Mouse (Mus musculus) midbrain, embryonic 15.5 days (tissue): ENCODE data around the gene Fam129c. TPM values are rescaled to one million over a fixed set of nuclear protein-coding genes. Genes with fewer than 3 reads are reported as not detected.

Experiments used
- ATAC-seq: fragments of 200-750 bp; cut with Nextera tagmentation; replicated peaks from 2 replicates; pipeline ENCODE4 v1.8.0; 2017; ENCODE audit warnings: moderate TSS enrichment
- H3K27ac ChIP-seq: fragments of 300-500 bp; sonication (generic); 2 replicates; pipeline ENCODE4 v1.5.1; 2015; ENCODE audit warnings: mild to moderate bottlenecking, inconsistent platforms
- H3K27me3 ChIP-seq: fragments of 300-500 bp; sonication (generic); replicated peaks from 2 replicates; pipeline ENCODE4 v1.6.1; 2015; ENCODE audit warnings: inconsistent platforms
- H3K36me3 ChIP-seq: fragments of 300-500 bp; sonication (generic); replicated peaks from 2 replicates; pipeline ENCODE4 v1.6.1; 2015; ENCODE audit warnings: inconsistent platforms
- H3K4me1 ChIP-seq: fragments of 300-500 bp; sonication (generic); 2 replicates; pipeline ENCODE4 v1.6.1; 2015; ENCODE audit warnings: inconsistent platforms
- H3K4me2 ChIP-seq: fragments of 300-500 bp; sonication (generic); 2 replicates; pipeline ENCODE4 v1.6.1; 2015; ENCODE audit warnings: inconsistent platforms, mild to moderate bottlenecking, moderate library complexity
- H3K4me3 ChIP-seq: fragments of 300-500 bp; sonication (generic); 2 replicates; pipeline ENCODE4 v1.5.1; 2015; ENCODE audit warnings: mild to moderate bottlenecking, inconsistent platforms
- H3K9ac ChIP-seq: fragments of 300-500 bp; sonication (generic); 2 replicates; pipeline ENCODE4 v1.6.1; 2015; ENCODE audit warnings: mild to moderate bottlenecking, inconsistent platforms
- H3K9me3 ChIP-seq: fragments of 300-500 bp; sonication (generic); 2 replicates; pipeline ENCODE4 v1.6.1; 2016; ENCODE audit warnings: inconsistent platforms
- WGBS: fragments of 180-500 bp; shearing (Covaris S2); methylation state at CpG from one replicate; pipeline ENCODE4 v1.1.7; 2015; ENCODE audit warnings: mixed read lengths; 5-methylcytosine and 5-hydroxymethylcytosine counted together
- polyA plus RNA-seq: library from polyadenylated mRNA; unstranded; fragments of >200 nt; fragmentation: Nextera tagmentation; extraction: Ambion mirVana; gene quantifications from 2 replicates; pipeline ENCODE4 v1.2.1, GENCODE M21; 2015

The Fam129c gene
- polyA plus RNA-seq, 1 experiment from 2014 or later, result 9.3 TPM

- Histone ChIP-seq H3K4me1 (0 out of 2 replicates have a peak, but pooled peaks cover 4% of the 10 kb centered on the region), H3K9me3 (no peaks in the 10 kb centered on the region), H3K27ac (no peak overlapping the region), H3K4me2 (no peak overlapping the region), H3K9ac (no peak overlapping the region), H3K36me3 (no peaks in the 10 kb centered on the region; the same call in 1 of the 2 replicates), H3K27me3 (no peaks in the 10 kb centered on the region), H3K4me3 (no peak overlapping the region)
- WGBS, result 78% methylated on average over 1 of the region's 1 CpGs
- no peak for ATAC-seq
Measured at GRCm38 (mm10) chr8:71579009-71579408, 18.4 kb upstream of the Fam129c start.

- no peaks in the 10 kb centered on the region for H3K27me3 ChIP-seq
- H3K9me3 ChIP-seq, result no peaks in the 10 kb centered on the region
- H3K4me3 ChIP-seq, result no peak overlapping the region
- 0 out of 2 replicates have a peak, but pooled peaks cover 4% of the 10 kb centered on the region for H3K4me1 ChIP-seq
- ATAC-seq, result no peak
- 77% methylated on average over 14 of the region's 14 CpGs for WGBS
- no peak overlapping the region for H3K27ac ChIP-seq
- H3K4me2 ChIP-seq, result no peak overlapping the region
- H3K9ac ChIP-seq, result no peak overlapping the region
- peaks cover 2% of the 10 kb centered on the region; the same call in 1 of the 2 replicates for H3K36me3 ChIP-seq
Measured at GRCm38 (mm10) chr8:71579476-71579875, 18.0 kb upstream of the Fam129c start.

GRCm38 (mm10) chr8:71580201-71580600 lies 17.2 kb upstream of the Fam129c start:
- Histone ChIP-seq H3K9me3 (no peaks in the 10 kb centered on the region), H3K4me3 (no peak overlapping the region), H3K9ac (no peak overlapping the region), H3K4me2 (no peak overlapping the region), H3K27me3 (no peaks in the 10 kb centered on the region), H3K36me3 (peaks cover 9% of the 10 kb centered on the region), H3K27ac (no peak overlapping the region), H3K4me1 (0 out of 2 replicates have a peak, but pooled peaks cover 4% of the 10 kb centered on the region)
- ATAC-seq, result no peak
- WGBS, result 25% methylated on average over 9 of the region's 9 CpGs

GRCm38 (mm10) chr8:71586891-71587290 lies 10.6 kb upstream of the Fam129c start:
- H3K4me2 ChIP-seq, result no peak overlapping the region
- H3K27me3 ChIP-seq, result no peaks in the 10 kb centered on the region
- H3K27ac ChIP-seq, result no peak overlapping the region
- 87% methylated on average over 2 of the region's 2 CpGs for WGBS
- ATAC-seq, result no peak
- H3K4me1 ChIP-seq, result peaks cover 12% of the 10 kb centered on the region
- no peak overlapping the region for H3K4me3 ChIP-seq
- H3K36me3 ChIP-seq, result peaks cover 19% of the 10 kb centered on the region
- H3K9me3 ChIP-seq, result no peaks in the 10 kb centered on the region
- no peak overlapping the region for H3K9ac ChIP-seq

GRCm38 (mm10) chr8:71588762-71589161 lies 8.7 kb upstream of the Fam129c start:
- H3K36me3 ChIP-seq, result peaks cover 19% of the 10 kb centered on the region
- H3K4me3 ChIP-seq, result no peak overlapping the region
- H3K9ac ChIP-seq, result no peak overlapping the region
- 71% methylated on average over 3 of the region's 3 CpGs for WGBS
- H3K27ac ChIP-seq, result no peak overlapping the region
- no peaks in the 10 kb centered on the region for H3K27me3 ChIP-seq
- no peak for ATAC-seq
- no peak overlapping the region for H3K4me2 ChIP-seq
- H3K9me3 ChIP-seq, result no peaks in the 10 kb centered on the region
- peaks cover 25% of the 10 kb centered on the region for H3K4me1 ChIP-seq

GRCm38 (mm10) chr8:71591017-71591416 lies 6.4 kb upstream of the Fam129c start:
- Histone ChIP-seq H3K27ac (peak overlapping the region; percentile 98), H3K36me3 (peaks cover 2% of the 10 kb centered on the region; the same call in 1 of the 2 replicates), H3K4me2 (peak overlapping the region; percentile 80), H3K4me1 (peaks cover 35% of the 10 kb centered on the region), H3K9me3 (no peaks in the 10 kb centered on the region), H3K27me3 (no peaks in the 10 kb centered on the region), H3K9ac (peak overlapping the region; percentile 75), H3K4me3 (peak overlapping the region; percentile 73)
- WGBS, result 24% methylated on average over 5 of the region's 5 CpGs
- no peak for ATAC-seq

GRCm38 (mm10) chr8:71591471-71592373 lies 5.7 kb upstream of the Fam129c start, which contains the start of gene Pgls:
Gene Pgls, plus strand, starts transcription at chr8:71592176.
- ATAC-seq, result peak; percentile 89
- WGBS, result under 1% methylated on average over 71 of the region's 71 CpGs

GRCm38 (mm10) chr8:71592374-71593170 lies 4.9 kb upstream of the Fam129c start:
- Histone ChIP-seq H3K9ac (peak overlapping the region; percentile 75), H3K4me2 (peak overlapping the region; percentile 80), H3K9me3 (no peaks in the 10 kb centered on the region), H3K27ac (peak overlapping the region; percentile 98), H3K27me3 (no peaks in the 10 kb centered on the region), H3K4me3 (peak overlapping the region; percentile 73), H3K4me1 (peaks cover 36% of the 10 kb centered on the region), H3K36me3 (no peaks in the 10 kb centered on the region)
- ATAC-seq, result peak; percentile 81
- 4% methylated on average over 60 of the region's 60 CpGs for WGBS

More at GRCm38 (mm10) chr8:71591471-71592373, 5.7 kb upstream of the Fam129c start, which contains the start of gene Pgls:
- Histone ChIP-seq H3K9ac (peak within 1 kb of the TSS; percentile 75), H3K36me3 (no peaks in the 10 kb centered on the region), H3K27ac (peak within 1 kb of the TSS; percentile 98), H3K4me2 (peak within 1 kb of the TSS; percentile 80), H3K9me3 (no peaks in the 10 kb centered on the region), H3K27me3 (no peaks in the 10 kb centered on the region), H3K4me3 (peak within 1 kb of the TSS; percentile 73), H3K4me1 (peaks cover 36% of the 10 kb centered on the region)

GRCm38 (mm10) chr8:71593556-71594323 lies 3.7 kb upstream of the Fam129c start:
- Histone ChIP-seq H3K36me3 (no peaks in the 10 kb centered on the region), H3K4me2 (peak overlapping the region; percentile 80), H3K27ac (no peak overlapping the region), H3K4me3 (no peak overlapping the region), H3K9me3 (no peaks in the 10 kb centered on the region), H3K9ac (no peak overlapping the region; the same call in 1 of the 2 replicates), H3K27me3 (no peaks in the 10 kb centered on the region), H3K4me1 (peaks cover 36% of the 10 kb centered on the region)
- no peak for ATAC-seq
- 95% methylated on average over 8 of the region's 8 CpGs for WGBS

GRCm38 (mm10) chr8:71594324-71594722 lies 3.1 kb upstream of the Fam129c start:
- no peak overlapping the region for H3K27ac ChIP-seq
- H3K9ac ChIP-seq, result no peak overlapping the region
- no peaks in the 10 kb centered on the region for H3K36me3 ChIP-seq
- H3K4me2 ChIP-seq, result no peak overlapping the region
- no peak overlapping the region for H3K4me3 ChIP-seq
- no peaks in the 10 kb centered on the region for H3K9me3 ChIP-seq
- 92% methylated on average over 4 of the region's 4 CpGs for WGBS
- ATAC-seq, result no peak
- H3K27me3 ChIP-seq, result no peaks in the 10 kb centered on the region
- H3K4me1 ChIP-seq, result peaks cover 36% of the 10 kb centered on the region

- 8% methylated on average over 27 of the region's 27 CpGs for WGBS
- Histone ChIP-seq H3K9me3 (no peaks in the 10 kb centered on the region), H3K4me3 (no peak overlapping the region), H3K27ac (no peak overlapping the region), H3K9ac (peak overlapping the region; percentile 10; the same call in 1 of the 2 replicates), H3K36me3 (no peaks in the 10 kb centered on the region), H3K4me1 (peaks cover 31% of the 10 kb centered on the region), H3K4me2 (peak overlapping the region; percentile 20; the same call in 1 of the 2 replicates), H3K27me3 (peaks cover 12% of the 10 kb centered on the region)
- no peak for ATAC-seq
Measured at GRCm38 (mm10) chr8:71595862-71596261, 1.6 kb upstream of the Fam129c start.
